Mouse (Mus musculus) bone marrow macrophage, adult 2 months (primary cell): Measurements from ENCODE around the gene Cebpe.

Experiments
- CTCF ChIP-seq: IDR thresholded peaks from 2 replicates; pipeline ENCODE4 v1.5.1; 2012; ENCODE audit warnings: low read depth, mild to moderate bottlenecking, low read length, moderate library complexity
- POLR2A ChIP-seq: IDR thresholded peaks from 2 replicates; pipeline ENCODE4 v1.6.1; 2012; ENCODE audit warnings: mild to moderate bottlenecking, low read depth, low read length, borderline replicate concordance

- TF ChIP-seq CTCF (no peak), POLR2A (no peak)
Observed at GRCm38 (mm10) chr14:54678657-54679304, 33.2 kb downstream of the Cebpe start.
